Mouse (Mus musculus) megakaryocyte, embryonic 14.5 days (primary cell): ENCODE measurements around the gene Xcr1.

Experiments
- FLI1 ChIP-seq: IDR thresholded peaks from 2 replicates; pipeline ENCODE4 v1.6.1; 2012; ENCODE audit warnings: low read length, inconsistent platforms, mixed read lengths
- GATA1 ChIP-seq: IDR thresholded peaks from 3 replicates; pipeline ENCODE4 v1.6.1; 2012; ENCODE audit warnings: mixed read lengths, low read length, inconsistent platforms, borderline replicate concordance

- TF ChIP-seq GATA1 (no peak), FLI1 (no peak)
Measured at GRCm38 (mm10) chr9:123861929-123862328, at the start of gene Xcr1.
